Mouse (Mus musculus): ENCODE measurements around the gene Tlr6. TPM values are rescaled to one million over a fixed set of nuclear protein-coding genes. Genes with fewer than 3 reads are reported as not detected.

Gene Tlr6
- under 1 TPM; 0.94 to 0.98 TPM for total RNA-seq (2021)

- DNase-seq = peak; percentile 64 to 79
- intact Hi-C loops (cut with DNase I) = loop anchor here (5.0 to 10.0 kb wide), 2 partner anchors 75 to 673 kb away; no protein-coding TSS in a partner anchor
Measured at GRCm38 (mm10) chr5:64959843-64960230, at the start of gene Tlr6. Gene Tlr6 (minus strand): TSS chr5:64960097.

GRCm38 (mm10) chr5:65006011-65006491, 46.2 kb upstream of the Tlr6 start:
- no peak for DNase-seq
- intact Hi-C loops (cut with DNase I) = loop anchor here (10.0 kb wide), 1 partner anchor 389 kb away; the partner anchor contains the start of genes Lias and Rpl9

GRCm38 (mm10) chr5:65005251-65005650, 45.4 kb upstream of the Tlr6 start:
- DNase-seq = no peak
- intact Hi-C loops (cut with DNase I) = loop anchor here (10.0 kb wide), 1 partner anchor 390 kb away; the partner anchor contains the start of genes Lias and Rpl9

GRCm38 (mm10) chr5:65003946-65004535, 44.1 kb upstream of the Tlr6 start:
- intact Hi-C loops (cut with DNase I) = loop anchor here (1.0 to 10.0 kb wide), 4 partner anchors 155 to 391 kb away; partner anchors contain the start of genes Lias and Rpl9
- no peak for DNase-seq

GRCm38 (mm10) chr5:65002940-65003824, 43.3 kb upstream of the Tlr6 start:
- intact Hi-C loops (cut with DNase I) = loop anchor here (1.0 to 10.0 kb wide), 4 partner anchors 156 to 392 kb away; partner anchors contain the start of genes Lias and Rpl9
- DNase-seq = no peak

GRCm38 (mm10) chr5:64995408-64995807, 35.5 kb upstream of the Tlr6 start:
- intact Hi-C loops (cut with DNase I) = no loop called here
- DNase-seq = no peak

GRCm38 (mm10) chr5:64992540-64992939, 32.6 kb upstream of the Tlr6 start:
- intact Hi-C loops (cut with DNase I) = no loop called here

GRCm38 (mm10) chr5:64989940-64990339, 30.0 kb upstream of the Tlr6 start:
- intact Hi-C loops (cut with DNase I) = no loop called here

More at GRCm38 (mm10) chr5:64992540-64992939, 32.6 kb upstream of the Tlr6 start:
- DNase-seq = no peak

GRCm38 (mm10) chr5:64985971-64986370, 26.1 kb upstream of the Tlr6 start:
- DNase-seq = peak; percentile 10 to 18
- intact Hi-C loops (cut with DNase I) = no loop called here

More at GRCm38 (mm10) chr5:64989940-64990339, 30.0 kb upstream of the Tlr6 start:
- no peak for DNase-seq

- no peak for DNase-seq
- intact Hi-C loops (cut with DNase I) = no loop called here
Measured at GRCm38 (mm10) chr5:64977128-64977527, 17.2 kb upstream of the Tlr6 start.

- no peak for DNase-seq
- intact Hi-C loops (cut with DNase I) = no loop called here
Measured at GRCm38 (mm10) chr5:64975121-64975520, 15.2 kb upstream of the Tlr6 start.

GRCm38 (mm10) chr5:64969861-64970771, 10.2 kb upstream of the Tlr6 start, which contains the start of gene Fam114a1:
Gene Fam114a1 (plus strand): TSS chr5:64970071.
- intact Hi-C loops (cut with DNase I) = loop anchor here (10.0 kb wide), 1 partner anchor 85 kb away; no protein-coding TSS in a partner anchor
- DNase-seq = peak; percentile 85 to 86

- intact Hi-C loops (cut with DNase I) = loop anchor here (10.0 kb wide), 1 partner anchor 84 kb away; no protein-coding TSS in a partner anchor
- peak; percentile 41 to 52 for DNase-seq
Measured at GRCm38 (mm10) chr5:64968961-64969860, 9.3 kb upstream of the Tlr6 start.

- DNase-seq = no peak
- intact Hi-C loops (cut with DNase I) = loop anchor here (10.0 kb wide), 1 partner anchor 79 kb away; no protein-coding TSS in a partner anchor
Measured at GRCm38 (mm10) chr5:64963735-64964134, 3.8 kb upstream of the Tlr6 start.

GRCm38 (mm10) chr5:64963271-64963670, 3.4 kb upstream of the Tlr6 start:
- intact Hi-C loops (cut with DNase I) = loop anchor here (10.0 kb wide), 1 partner anchor 78 kb away; no protein-coding TSS in a partner anchor
- no peak for DNase-seq

GRCm38 (mm10) chr5:64960857-64961391, 1.0 kb upstream of the Tlr6 start:
- intact Hi-C loops (cut with DNase I) = loop anchor here (10.0 kb wide), 1 partner anchor 76 kb away; no protein-coding TSS in a partner anchor
- DNase-seq = peak in 1 of 2 experiments; percentile 15

GRCm38 (mm10) chr5:64958991-64959842, 680 bp downstream of the Tlr6 start:
- intact Hi-C loops (cut with DNase I) = loop anchor here (5.0 kb wide), 1 partner anchor 672 kb away; no protein-coding TSS in a partner anchor
- peak; percentile 17 to 29 for DNase-seq

Data from heart, postnatal 36 days (tissue).